Mouse (Mus musculus): ENCODE results near the gene Casc4.

DNA sequence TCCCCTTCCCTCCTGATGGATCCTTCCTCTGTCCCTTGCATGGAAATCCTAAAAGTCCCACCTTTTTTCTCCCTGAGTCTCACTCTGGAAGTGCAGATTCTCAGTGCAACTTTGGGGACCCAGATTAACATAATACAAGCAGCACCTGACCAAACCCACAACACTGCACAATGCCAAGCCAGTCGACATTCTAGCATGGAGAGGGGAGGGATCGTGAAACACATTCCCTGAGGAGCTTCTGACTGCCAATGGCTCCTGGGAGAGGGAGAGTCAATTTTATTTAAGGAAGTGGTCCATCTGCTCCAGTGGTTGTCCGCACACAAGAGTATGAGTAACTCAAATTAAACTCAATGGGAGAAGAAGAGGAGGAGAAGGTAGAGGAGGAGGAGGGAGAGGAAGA lies 31.8 kb upstream of the Casc4 start:
- TF ChIP-seq CTCF (IDR thresholded peaks at IDR 0.05; ENCODE audit: borderline replicate concordance, insufficient read depth, low read length) (no peak), POLR2A (IDR thresholded peaks at IDR 0.05; ENCODE audit: low read depth, low read length) (no peak)
